Mouse (Mus musculus) hindbrain, embryonic 11.5 days (tissue): ENCODE measurements at regions not wholly inside any gene's neighbourhood (a gene's known extent, or its start where the extent isn't known, plus 50 kb on each side); places are given as distances from the start of the nearest gene placed in this dataset.
"Not testable (repeated sequence)": the region's sequence is repeated elsewhere in the genome, so short reads cannot be mapped to it uniquely, and the experiment has no call there.

Source experiments
- ATAC-seq: fragments of 200-750 bp; cut with Nextera tagmentation; 2 replicates; pipeline ENCODE4 v1.8.0; 2017; ENCODE audit warnings: mild to moderate bottlenecking, moderate TSS enrichment, moderate library complexity; ENCODE audit not compliant: low FRiP score
- DNase-seq: peaks from one replicate; pipeline ENCODE4 v3.0.0-alpha.2; 2015; ENCODE audit warnings: low spot score
- H3K27ac ChIP-seq: fragments of 300-500 bp; sonication (generic); 2 replicates; pipeline ENCODE4 v1.5.1; 2014; ENCODE audit warnings: mild to moderate bottlenecking, low read depth, low read length
- H3K27me3 ChIP-seq: fragments of 300-500 bp; sonication (generic); 2 replicates; pipeline ENCODE4 v1.6.1; 2014; ENCODE audit warnings: mild to moderate bottlenecking, low read length, moderate library complexity, mixed read lengths; ENCODE audit not compliant: control insufficient read depth, insufficient read depth
- H3K36me3 ChIP-seq: fragments of 300-500 bp; sonication (generic); 2 replicates; pipeline ENCODE4 v1.6.1; 2014; ENCODE audit warnings: mild to moderate bottlenecking, low read length, moderate library complexity, mixed read lengths; ENCODE audit not compliant: control insufficient read depth, insufficient read depth
- H3K4me1 ChIP-seq: fragments of 300-500 bp; sonication (generic); replicated peaks from 2 replicates; pipeline ENCODE4 v1.6.1; 2014; ENCODE audit warnings: low read length, mixed read lengths; ENCODE audit not compliant: control insufficient read depth, insufficient read depth
- H3K4me2 ChIP-seq: fragments of 300-500 bp; sonication (generic); replicated peaks from 2 replicates; pipeline ENCODE4 v1.6.1; 2014; ENCODE audit warnings: mild to moderate bottlenecking, low read depth, low read length
- H3K4me3 ChIP-seq: fragments of 300-500 bp; sonication (generic); 2 replicates; pipeline ENCODE4 v1.5.1; 2014; ENCODE audit warnings: low read depth, low read length
- H3K9ac ChIP-seq: fragments of 300-500 bp; sonication (generic); 2 replicates; pipeline ENCODE4 v1.6.1; 2014; ENCODE audit warnings: low read depth, low read length
- H3K9me3 ChIP-seq: fragments of 300-500 bp; sonication (generic); 2 replicates; pipeline ENCODE4 v1.6.1; 2016; ENCODE audit warnings: low read length; ENCODE audit not compliant: control insufficient read depth
- whole genome bisulfite sequencing: fragments of 180-500 bp; shearing (Covaris S2); extraction: QIAGEN DNeasy Blood & Tissue Kit; methylation state at CpG from one replicate; pipeline ENCODE4 v1.1.7; 2014; 5-methylcytosine and 5-hydroxymethylcytosine counted together

DNA sequence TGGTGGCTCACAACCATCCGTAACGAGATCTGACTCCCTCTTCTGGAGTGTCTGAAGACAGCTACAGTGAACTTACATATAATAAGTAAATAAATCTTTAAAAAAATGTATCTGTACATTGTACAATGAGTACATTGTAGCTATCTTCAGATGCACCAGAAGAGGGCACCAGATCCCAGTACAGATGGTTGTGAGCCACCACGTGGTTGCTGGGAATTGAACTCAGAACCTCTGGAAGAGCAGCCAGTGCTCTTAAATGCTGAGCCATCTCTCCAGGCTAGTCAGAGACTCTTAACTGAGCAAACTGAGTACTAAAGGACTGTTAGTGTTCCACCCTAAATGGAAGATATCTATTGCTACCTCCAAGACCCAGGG is 85.1 kb upstream of the Tbl1x start:
- not testable (repeated sequence) for H3K9ac ChIP-seq, H3K4me2 ChIP-seq, DNase-seq, H3K27me3 ChIP-seq, H3K9me3 ChIP-seq, H3K4me1 ChIP-seq, H3K36me3 ChIP-seq, ATAC-seq, H3K27ac ChIP-seq, H3K4me3 ChIP-seq
- WGBS = 74% methylated on average over 3 of the region's 3 CpGs

DNA sequence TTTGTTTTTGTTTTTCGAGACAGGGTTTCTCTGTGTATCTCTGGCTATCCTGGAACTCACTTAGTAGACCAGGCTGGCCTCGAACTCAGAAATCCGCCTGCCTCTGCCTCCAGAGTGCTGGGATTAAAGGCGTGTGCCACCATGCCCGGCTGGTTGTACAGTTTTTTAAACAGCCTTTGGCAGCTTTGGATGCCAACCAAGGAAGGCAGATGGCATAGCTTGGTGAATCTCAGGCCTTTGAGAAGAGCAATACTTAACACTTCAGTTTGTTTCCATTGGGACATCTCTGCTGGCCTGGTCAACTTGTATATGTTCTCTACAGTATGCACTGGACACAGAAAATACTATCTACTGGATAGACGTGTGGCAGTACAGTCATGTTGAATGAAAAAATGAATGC is 84.0 kb upstream of the Tbl1x start:
- not testable (repeated sequence) for H3K4me1 ChIP-seq, H3K4me2 ChIP-seq, H3K36me3 ChIP-seq, H3K9ac ChIP-seq, H3K9me3 ChIP-seq, H3K27ac ChIP-seq, DNase-seq, H3K27me3 ChIP-seq, ATAC-seq, H3K4me3 ChIP-seq
- 86% methylated on average over 6 of the region's 6 CpGs for WGBS

DNA sequence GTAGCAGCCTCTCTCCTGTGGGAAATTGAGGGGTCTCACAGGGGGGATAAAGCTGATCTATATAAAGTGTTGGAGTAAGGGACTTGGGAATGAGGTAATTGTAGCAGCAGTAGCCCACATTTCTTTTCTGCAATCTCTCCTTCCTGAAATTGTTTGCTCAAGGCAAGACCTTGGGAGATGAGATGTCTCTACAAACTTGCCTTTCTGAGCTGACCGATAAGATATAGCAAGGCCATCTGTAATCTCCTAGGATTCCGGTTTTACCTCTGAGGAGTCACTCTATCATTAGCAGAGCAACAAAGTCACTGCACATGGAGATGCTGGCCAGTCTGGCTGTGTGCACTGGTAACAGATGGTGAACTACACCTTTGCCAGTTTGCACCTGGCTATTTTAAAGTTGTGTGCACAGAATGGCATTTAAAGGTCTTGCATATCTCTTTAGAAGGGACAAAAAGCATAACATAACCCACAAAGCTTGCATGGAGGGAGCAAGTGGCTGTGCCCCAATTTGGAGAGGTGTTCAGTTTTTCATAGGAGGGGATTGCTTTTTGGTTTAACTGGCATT is 78.7 kb upstream of the Tbl1x start:
- Histone ChIP-seq H3K4me2 (no peak overlapping the region), H3K4me3 (no peak overlapping the region), H3K36me3 (no peaks in the 10 kb centered on the region), H3K27me3 (no peaks in the 10 kb centered on the region), H3K9ac (no peak overlapping the region), H3K27ac (no peak overlapping the region), H3K9me3 (no peaks in the 10 kb centered on the region), H3K4me1 (no peaks in the 10 kb centered on the region)
- 82% methylated on average over 2 of the region's 2 CpGs for WGBS
- DNase-seq = no peak
- no peak for ATAC-seq

DNA sequence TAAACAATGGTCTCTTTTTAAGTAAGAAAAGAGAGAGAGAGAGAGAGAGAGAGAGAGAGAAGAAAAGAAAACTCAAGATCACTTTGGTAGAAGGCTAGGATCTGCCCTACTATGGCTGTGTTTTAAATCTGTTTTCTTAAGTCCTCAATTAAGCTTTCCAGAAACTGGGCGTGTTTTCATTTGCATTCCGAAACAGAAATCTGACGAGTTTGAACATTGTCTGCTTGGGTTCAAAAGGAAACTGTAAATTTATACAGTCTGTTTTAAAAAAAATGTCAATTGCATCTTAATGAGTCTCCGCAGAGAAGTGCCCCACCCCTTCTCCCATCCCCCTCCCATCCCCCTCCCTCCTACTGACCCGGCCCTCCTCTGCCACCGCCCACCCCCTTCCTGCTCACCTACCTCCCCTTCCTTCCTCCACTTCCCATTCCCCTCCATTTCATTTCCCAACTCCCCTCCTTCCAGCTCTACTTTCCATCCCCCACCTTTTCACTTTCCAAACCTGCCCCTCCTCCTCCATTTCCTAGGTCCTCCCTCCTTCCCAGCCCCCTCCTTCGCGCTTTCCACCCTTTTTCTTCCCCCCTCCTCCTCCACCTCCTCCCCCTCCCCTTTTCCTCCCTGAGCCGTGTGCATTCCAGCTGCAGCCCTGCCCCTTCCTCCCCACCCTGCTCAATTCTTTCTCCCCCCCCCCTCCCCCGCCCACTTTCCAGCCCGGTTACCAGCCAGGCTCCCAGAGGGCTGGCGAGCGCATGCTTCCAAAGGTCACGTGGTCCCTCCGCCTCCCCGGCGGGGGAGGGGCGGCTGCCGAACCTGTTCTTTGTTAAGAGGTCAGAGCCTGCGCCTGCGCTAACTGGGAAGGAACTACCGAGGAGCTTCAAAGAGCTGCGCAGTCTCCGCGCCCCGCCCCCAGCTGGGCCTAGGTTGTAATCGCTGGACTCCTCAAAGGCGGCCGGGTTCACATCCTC is 77.7 kb upstream of the Tbl1x start:
- WGBS = 14% methylated on average over 18 of the region's 29 CpGs
- ATAC-seq (peak; percentile 99), DNase-seq (peak; percentile 95)
- H3K4me3 ChIP-seq = no peak overlapping the region
- no peaks in the 10 kb centered on the region for H3K27me3 ChIP-seq
- no peak overlapping the region for H3K9ac ChIP-seq
- H3K36me3 ChIP-seq = no peaks in the 10 kb centered on the region
- H3K4me1 ChIP-seq = no peaks in the 10 kb centered on the region
- H3K4me2 ChIP-seq = no peak overlapping the region; the same call in 1 of the 2 replicates
- H3K9me3 ChIP-seq = no peaks in the 10 kb centered on the region
- H3K27ac ChIP-seq = 0 out of 2 replicates have a peak overlapping the region, but pooled peaks have one; percentile 24

DNA sequence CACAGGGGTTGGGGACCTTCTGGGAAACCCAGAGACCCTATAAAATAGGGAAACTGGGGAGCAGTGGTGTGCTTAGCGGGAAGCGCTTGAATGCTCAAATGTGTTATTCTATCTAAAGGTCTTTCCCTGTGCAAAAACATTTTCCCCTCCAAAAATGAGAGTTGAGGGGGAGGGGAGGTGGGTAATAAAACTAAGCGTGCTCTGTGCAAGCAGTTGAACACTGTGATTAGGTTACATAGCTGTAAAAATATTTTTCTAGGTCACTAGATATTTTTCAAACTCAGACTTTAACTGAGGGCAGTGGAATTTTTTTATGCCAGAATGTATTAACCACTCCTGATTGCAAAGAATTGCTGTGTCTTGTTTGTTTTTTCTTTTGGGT is 77.0 kb upstream of the Tbl1x start:
- no peak for DNase-seq
- Histone ChIP-seq H3K36me3 (no peaks in the 10 kb centered on the region), H3K27ac (no peak overlapping the region), H3K4me2 (no peak overlapping the region; the same call in 1 of the 2 replicates), H3K4me3 (no peak overlapping the region), H3K4me1 (no peaks in the 10 kb centered on the region), H3K9ac (no peak overlapping the region), H3K9me3 (no peaks in the 10 kb centered on the region), H3K27me3 (no peaks in the 10 kb centered on the region)
- WGBS = 25% methylated on average over 3 of the region's 3 CpGs
- ATAC-seq = no peak

DNA sequence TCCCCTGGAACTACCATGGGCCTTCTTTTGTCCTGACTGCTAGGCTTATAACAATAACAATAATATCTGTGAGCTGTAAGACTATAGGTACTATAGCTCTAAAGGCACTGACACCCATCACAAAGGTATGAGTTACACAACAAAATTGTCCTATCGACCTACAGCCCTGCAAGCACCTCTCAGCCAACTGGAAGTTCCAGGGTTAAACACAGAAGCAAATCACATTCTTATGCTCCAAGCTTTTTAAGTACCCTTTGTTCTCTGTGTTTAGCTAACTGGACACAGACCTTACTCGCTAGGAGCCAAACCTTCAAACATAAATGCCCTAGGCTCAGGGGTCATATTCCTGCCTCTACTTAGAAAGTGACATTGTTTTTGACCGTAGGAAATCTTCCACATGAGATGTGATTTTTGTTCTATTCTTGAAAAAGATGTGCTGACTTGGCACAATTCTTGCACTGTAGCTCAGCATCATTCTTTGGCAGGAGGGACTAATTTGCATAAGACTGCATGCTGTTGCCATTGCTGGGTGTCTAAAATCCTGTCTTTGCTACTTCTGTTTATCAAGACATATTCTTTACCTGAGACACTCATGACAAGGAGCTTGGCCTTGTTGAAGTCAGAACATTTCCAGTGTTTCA is 66.8 kb upstream of the Tbl1x start:
- Histone ChIP-seq H3K27ac (no peak overlapping the region), H3K9ac (no peak overlapping the region), H3K4me3 (no peak overlapping the region), H3K4me2 (no peak overlapping the region), H3K27me3 (no peaks in the 10 kb centered on the region), H3K36me3 (no peaks in the 10 kb centered on the region), H3K4me1 (no peaks in the 10 kb centered on the region), H3K9me3 (no peaks in the 10 kb centered on the region)
- DNase-seq (peak; percentile 2), ATAC-seq (no peak)
- WGBS = 42% methylated on average over 3 of the region's 3 CpGs

DNA sequence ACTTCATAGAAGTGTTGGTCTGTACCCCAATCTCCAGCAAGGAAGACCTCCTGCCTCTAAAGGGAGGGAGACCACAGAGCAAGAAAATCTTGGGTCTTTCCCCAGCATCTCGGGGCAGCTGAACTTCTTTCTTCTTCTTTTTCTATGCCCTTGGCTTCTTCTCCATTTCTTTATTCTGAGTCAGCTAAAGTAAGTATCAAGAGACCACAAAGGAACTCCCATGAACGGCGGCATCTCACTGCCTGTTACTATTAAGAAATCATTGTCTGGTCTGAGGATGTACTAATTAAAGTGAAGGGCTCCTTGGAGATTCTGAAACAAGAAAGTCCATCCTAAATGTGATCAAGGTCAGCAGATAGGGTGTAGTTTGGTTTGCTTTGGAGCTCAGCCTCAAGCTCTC is 64.1 kb upstream of the Tbl1x start:
- no peaks in the 10 kb centered on the region for H3K9me3 ChIP-seq
- no peaks in the 10 kb centered on the region for H3K36me3 ChIP-seq
- H3K4me1 ChIP-seq = no peaks in the 10 kb centered on the region
- DNase-seq (no peak), ATAC-seq (no peak)
- WGBS = 92% methylated on average over 3 of the region's 3 CpGs
- no peak overlapping the region for H3K4me3 ChIP-seq
- no peaks in the 10 kb centered on the region for H3K27me3 ChIP-seq
- H3K27ac ChIP-seq = no peak overlapping the region
- no peak overlapping the region for H3K4me2 ChIP-seq
- no peak overlapping the region for H3K9ac ChIP-seq

DNA sequence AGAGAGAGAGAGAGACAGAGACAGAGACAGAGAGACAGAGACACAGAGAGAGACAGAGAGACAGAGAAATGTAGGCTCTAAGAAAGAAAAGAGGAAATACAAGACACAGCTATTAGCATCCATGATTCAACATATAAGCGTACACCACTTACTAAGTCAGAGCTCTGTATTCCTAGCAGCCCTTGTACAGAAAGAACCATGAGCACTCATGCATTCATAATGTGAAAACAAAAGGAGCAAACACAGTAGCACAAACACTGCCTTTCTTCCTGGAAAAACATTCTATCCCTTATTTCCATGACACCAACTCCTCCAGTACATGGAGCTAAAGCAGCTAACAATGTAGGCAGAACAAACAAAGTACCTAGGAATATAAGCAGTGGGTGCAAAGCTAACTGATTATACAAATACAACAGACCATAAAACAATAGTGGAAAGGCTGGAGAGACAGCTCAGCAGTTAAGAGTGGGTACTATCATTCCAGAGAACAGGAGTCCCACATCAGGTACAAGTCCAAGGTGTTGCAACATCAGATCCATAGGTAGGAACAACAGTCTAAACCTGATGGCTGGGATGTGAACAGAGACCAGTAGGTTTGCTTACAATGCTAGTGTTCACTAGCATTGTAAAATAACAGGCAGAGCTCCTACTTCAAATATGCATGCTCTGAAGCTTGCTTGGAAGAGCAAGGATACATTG is 58.7 kb upstream of the Tbl1x start:
- no peaks in the 10 kb centered on the region for H3K27me3 ChIP-seq
- 55% methylated on average over 1 of the region's 1 CpGs for WGBS
- ATAC-seq (peak; percentile 64; the same call in 1 of the 2 replicates), DNase-seq (peak; percentile 32)
- no peaks in the 10 kb centered on the region for H3K4me1 ChIP-seq
- H3K4me2 ChIP-seq = no peak overlapping the region
- H3K9ac ChIP-seq = no peak overlapping the region
- H3K4me3 ChIP-seq = no peak overlapping the region
- H3K27ac ChIP-seq = no peak overlapping the region
- no peaks in the 10 kb centered on the region for H3K36me3 ChIP-seq
- no peaks in the 10 kb centered on the region for H3K9me3 ChIP-seq
